Mouse (Mus musculus): ENCODE measurements around the gene Asb2.
A peak's percentile ranks its signal among the peaks of the same experiment; 100 is the strongest.

The Asb2 gene

DNA sequence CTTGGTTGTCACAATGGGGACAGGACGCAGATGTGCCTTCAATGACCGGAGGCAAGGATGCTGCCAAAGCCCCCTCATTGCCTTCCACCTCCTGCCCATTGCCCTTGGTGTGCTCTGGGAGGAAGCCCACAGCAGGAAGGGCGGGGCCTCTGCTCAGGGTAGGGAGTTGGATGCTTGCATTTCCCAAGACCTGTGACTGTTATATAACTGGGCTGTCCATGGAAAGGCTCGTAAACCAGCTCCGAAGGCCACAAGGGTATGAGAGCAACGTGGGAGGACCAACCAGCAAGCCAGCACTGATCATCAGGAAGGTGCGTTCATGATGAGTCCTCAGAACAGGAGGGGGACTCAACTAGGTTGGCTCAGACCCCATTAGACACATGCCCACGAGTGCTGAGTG is 5.0 kb upstream of the Asb2 start:
- DNase-seq: no peak

DNA sequence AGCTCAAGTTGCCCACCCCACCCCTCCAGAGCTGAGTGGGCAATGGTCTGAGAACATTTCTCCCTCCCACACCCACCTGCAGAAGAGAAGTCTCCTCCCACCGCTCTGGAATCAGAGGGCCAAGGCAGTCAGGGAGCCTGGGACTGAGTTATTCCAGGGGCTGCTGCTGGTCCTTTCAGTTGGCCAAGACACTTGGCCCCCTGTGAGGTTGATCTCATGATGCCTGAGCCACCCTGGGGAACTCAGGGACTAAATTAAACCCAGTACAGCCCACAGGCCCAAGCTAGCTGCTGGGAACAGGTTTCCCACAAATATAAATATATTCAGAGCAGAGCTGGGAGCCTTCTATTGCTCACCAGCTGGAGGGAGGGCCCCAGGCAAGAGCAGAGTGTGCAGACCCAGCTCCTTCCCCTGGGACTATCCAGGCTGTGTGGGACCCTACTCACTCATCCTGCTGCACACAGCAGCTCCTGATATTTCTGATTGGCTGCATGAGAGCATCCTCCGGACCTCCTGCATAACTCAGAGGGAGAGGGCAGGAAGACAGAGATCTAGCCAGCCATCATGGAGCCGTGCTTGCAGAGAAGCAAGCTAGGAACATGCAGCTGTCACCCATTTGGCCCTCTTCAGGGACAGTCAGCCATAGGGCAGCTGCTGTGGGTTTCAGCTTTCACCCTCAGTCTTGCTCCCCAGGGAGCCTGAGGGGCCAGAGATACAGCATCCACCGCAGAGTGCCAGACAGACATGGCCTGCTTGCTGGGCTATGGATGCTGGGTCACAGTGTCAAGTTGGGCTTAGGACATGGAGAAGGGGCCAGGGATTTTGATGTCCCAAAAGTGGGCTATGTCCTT is 3.4 kb upstream of the Asb2 start:
- DNase-seq: no peak

DNA sequence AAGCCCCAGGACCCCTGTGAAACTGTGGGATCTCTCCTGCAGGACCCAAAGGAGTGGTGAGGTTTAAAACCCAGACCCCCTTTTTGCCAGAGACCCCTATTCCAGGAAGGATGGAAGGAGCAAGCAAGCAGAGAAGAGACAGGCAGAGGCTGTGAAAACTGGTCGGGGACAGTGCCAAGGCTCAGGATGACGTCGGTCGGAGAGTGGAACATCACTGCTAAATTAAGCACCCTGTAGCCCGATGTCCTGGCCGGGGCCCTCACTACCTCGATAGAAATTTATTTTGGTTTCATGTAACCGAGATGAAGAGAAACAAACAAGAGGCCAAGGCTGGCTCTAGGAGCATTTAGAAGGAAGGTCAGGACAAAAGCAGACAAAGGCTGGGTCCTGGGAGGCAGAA is 2.4 kb upstream of the Asb2 start:
- DNase-seq: no peak

DNA sequence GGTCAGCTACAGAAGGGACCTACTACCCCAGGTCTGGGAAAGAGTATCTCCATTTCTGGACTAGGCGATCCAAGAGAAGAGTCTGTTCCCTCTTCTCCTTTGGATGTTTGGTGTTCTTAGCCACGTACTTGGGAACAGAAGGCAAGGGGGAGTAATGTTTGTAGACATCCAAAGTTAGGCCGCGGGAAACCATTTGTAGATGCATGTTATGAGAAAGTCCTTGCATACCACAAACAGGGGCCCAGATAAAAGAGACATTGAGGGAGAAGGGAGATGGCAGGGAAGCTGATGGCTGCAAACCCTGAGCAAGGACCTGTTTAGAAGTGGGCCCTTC is 581 bp upstream of the Asb2 start:
- no peak for DNase-seq

DNA sequence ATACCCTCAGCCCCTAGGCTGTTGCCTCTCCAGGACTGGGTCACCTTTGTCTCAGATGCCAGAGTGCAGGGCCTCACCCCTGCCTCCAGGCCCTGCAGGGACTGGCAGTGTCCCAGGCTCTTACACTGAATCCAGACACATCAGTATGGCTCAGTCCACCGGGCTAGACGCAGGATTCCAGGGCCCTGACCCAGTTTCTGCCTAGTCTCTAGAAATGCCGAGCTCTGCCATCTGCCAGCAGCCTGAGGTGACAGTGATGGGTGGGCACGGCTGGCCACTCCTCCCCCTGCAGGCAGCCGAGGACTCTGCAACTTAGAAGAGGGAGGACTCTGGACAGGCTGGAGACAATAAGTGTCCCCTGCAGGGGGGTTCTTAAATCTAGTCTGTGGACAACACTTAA is 2.3 kb downstream of the Asb2 start:
- DNase-seq: peak; percentile 54

DNA sequence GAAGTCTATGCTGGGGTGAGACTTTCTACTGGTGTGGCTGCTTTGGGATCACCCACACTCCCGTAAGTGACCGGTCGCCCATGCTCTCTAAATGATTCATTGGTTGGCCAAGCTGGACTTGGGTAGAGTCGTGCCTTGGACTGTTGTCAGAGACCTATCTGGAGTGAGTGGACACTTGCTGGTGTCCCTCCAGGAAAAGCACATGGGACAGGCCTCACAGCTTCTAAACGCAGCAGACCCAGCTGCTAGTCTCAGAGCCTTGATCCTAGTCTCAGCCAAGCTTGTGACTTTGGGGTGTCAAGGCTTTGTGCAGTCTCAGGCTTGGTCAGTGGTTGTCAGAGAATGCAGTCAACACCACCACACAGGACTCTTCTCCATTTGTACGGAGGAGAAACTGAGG is 3.1 kb downstream of the Asb2 start:
- no peak for DNase-seq

DNA sequence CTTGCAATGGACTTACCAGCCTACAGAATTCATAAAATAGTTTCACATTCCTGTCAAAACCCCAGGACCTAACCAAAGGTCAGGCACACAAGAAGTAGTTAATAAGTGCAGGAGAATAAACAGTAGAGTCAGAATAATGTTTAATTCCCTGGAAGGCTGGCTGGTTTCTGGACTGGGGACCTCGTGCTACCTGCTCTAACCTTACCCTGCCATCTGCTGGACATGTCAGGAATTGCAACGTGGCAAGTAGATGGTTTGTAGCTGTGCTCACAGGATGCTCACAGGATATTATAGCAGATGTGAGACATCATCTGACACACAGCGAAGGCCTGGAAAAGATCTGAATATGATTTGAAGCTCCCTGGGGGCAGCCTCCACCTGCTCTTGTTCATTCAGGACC is 7.3 kb downstream of the Asb2 start:
- peak; percentile 63 for DNase-seq

DNA sequence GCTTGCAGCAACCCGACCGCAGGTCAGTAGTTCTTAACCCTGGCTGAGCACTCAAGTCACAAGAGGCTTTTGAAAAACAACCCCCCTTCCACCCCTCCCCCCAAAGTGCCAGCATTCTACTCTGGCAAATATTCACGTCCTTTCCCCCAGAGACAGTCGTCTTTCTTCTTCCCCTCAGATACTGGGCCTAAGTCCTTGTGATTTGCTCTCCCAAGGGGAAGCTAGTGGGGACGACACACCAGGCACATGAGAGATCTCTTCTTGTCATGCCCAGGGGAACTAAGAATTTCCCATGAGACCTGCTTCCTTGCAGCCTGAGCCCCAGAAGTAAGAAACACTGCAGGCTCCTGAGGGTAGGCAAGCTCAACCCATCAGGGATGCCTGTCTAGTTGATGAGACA is 8.4 kb downstream of the Asb2 start:
- no peak for DNase-seq

DNA sequence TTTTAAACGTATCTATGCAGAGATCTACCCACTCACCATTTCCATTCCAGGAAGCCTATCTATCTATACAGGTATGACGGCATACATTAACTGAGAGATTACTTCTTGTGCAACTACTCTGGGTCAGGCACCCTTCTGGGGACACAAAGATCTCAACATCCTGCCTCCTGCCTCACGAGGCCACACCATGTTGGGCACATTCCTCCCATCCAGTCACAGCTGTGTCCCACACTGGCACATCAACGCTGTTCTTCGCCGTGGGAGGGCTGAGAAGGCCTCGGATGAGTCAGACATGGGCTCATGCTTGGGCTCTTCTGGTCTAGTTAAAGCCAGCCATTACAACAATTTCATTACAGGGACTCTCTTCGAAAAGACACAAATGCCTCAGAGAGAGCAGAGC is 8.9 kb downstream of the Asb2 start:
- no peak for DNase-seq

DNA sequence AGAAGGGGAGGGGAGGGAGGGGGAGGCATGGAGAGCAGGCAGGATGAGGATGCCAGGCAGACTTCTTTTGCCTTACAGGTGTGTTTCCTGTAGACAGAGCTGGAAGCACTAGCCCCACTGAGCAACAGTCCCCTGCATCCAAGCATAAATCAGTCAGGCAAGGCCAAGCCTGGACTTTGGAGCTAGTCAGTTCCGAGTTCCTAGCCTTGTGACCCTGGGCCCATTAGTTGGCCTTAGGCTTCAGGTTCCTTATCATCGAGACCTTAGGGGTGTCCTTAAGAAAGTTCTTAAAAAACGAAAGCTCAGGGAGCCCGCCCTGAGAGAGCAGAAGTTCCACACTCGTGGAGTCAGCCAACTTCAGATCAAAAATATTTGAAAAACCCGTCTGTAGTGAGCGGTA is 10.9 kb downstream of the Asb2 start:
- DNase-seq: no peak

DNA sequence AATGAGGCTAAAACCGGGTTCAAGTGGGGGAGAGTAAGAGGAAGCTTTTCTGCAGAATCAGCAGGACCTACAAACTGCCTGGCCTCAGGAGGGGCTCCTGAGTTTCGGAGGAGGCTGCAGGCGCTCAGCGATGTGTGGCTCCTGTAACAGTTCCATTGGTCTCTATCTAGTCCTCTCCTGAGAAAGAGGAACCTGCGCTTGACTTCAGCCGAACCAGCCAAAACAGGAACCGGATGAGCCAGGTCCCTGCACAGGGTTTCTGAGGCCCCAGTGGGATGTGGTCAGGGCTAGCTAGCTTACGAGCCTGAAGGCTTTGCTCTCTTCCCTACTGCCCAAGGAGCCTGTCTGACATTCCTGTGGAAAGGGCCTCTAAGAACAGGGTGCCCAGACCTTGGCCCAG is 12.3 kb downstream of the Asb2 start:
- no peak for DNase-seq

DNA sequence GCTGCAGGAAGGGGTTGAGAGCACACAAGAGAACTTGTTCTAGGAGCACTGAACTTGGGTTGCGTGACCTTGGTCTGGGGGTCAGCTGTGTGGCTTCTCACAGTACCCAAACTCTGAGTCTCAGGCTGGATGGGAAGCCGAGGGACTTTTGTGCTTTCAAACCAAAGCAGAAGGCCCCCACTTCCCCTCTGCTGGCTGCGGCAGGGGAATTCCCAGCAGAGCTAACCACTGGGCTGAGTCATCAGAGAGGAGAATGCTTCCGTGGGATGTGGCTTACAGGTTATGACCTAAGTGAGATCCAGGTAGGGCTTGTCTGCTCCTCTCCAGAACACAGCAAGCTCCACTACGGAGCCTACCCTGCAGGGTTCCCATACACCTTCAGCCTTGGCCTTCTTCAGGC is 14.6 kb downstream of the Asb2 start:
- no peak for DNase-seq

DNA sequence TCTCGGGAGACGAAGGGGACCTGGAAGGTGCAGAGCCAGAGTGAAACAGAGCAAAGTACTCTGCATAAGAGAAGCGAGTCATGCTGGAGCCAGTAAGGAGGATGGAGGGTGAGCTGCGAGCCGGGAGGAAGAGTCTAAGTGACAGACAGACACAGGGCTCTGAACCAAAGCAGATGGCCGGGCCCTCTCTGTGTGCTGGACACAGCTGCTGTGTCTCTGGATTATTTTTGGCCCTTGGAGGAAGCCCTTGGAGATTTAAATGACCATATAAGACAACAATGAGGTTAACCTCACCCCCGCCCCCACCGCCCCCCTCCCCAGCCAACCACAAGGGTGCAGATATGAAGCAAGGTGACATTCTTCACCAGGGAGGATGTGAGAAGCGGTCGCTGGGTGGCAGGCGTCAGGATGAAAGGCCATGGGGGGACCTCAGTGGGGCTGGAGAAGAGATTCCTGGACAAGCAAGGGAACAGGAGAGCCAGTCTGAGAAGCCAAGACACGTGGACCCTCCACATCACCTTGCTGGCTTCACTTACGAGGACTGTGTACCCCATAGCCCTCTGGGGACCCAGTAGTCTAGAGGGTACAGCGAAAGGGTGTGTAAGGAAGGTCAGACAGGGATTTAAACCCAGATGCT is 17.5 kb downstream of the Asb2 start:
- no peak for DNase-seq

DNA sequence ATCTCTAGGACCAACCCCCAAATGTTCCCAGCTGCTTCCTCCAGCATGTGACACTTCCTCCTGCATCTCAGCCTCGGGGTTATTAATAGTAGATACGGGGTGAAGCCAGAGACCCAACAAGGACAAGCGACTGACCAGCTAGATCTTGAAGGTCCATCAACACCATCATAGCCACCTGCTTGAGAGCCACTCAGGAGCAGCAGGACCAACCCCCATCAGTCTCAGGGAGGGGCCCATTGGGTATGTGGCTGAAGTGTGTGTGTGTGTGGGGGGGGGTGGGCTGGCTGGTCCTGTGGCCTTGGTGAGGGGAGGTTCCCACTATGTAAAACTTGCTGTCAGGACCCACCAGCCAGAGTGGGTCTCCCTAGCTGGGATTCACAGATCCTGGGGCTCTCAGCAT is 19.0 kb downstream of the Asb2 start:
- no peak for DNase-seq

DNA sequence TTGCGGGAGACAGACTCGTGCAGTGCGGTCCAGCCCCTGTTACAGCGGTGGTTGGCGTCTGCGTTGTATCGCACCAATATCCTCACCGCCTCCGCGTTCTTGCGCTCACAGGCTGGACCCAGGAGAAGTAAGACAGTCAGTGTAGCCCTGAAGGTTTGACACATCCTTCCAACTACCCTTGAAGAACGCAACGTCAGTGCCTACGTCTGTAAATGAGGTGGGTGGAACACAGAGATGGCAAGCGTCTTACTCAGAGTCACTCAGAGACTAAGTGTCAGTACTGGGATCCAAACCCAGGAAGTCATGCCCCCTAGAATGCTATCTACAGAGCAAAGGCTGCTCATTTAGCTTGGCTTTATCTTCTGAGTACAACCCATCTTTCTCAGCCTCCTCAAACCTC is 22.4 kb downstream of the Asb2 start:
- no peak for DNase-seq

DNA sequence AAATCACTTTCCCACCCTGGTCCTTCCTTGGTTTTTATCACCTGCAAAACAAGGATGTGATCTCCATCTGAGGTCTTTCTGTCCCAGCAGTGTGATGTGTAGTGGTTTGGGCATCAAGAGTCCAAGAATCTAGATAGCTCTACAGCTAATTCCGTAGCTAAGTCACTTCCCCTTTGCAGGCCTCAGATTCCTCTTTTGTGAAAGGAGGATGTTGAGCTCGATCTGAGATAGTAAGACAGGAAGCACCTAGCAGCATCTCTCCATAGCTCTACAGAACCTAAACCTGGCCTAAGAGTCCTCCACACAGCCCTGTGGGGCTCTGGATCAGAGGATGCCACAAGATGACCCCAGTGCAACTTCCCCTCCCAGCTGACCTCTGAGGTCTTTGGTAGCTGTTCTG is 22.9 kb downstream of the Asb2 start:
- DNase-seq: no peak

DNA sequence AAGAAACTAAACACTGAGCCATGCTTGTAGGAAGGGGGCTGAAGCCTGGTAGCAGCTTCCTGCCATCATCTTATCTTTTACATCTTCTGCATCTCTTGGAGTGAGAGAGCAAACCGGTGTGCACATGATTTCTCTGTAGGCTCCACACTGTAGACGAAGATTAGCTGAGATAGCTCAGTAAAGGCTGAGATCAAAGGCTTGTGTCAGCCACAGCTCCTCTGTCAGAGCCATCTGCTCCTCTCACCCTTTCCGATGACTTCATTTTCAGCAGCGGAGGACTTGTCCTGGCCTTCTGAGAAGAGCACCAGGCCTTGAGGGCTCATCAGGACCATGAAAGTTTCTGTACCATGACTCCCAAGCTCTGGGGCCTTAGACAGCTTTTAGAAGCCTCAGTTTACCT is 24.3 kb downstream of the Asb2 start:
- DNase-seq: no peak

DNA sequence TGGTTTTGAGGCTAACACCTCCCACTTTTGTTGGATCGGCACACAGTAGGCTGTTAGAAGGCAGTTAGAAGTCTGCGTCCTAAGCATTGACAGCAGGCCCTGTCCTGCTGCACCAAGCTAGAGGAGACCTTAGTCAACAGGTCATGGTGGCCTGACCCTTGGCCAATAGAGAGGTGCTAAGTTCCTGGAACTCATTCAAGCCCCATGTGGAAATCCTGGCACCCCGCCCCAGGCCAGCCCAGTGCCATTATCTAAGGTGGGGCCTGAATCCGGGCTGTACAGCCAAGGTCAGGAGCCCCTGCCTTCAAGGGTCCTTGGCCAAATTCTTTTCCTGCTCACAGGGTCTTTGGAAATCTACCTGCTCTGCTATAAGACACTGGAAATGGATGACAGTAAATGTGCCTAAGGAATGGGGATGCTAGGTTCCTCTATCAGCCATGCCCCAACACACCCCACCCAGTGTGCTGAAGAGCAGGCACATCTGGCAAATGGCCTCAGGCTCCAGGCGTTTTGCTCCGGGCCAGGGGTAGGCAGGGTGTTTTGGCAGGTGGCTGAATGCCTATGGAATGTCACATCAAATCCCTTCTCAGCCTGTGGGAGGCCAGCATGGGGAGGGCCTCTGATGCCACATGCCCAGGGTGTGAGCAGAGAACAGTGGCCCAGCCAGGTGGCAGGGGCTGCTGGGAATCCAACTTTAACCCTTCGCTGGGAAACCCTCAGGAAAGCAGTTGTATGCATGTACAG is 27.2 kb downstream of the Asb2 start:
- no peak for DNase-seq

DNA sequence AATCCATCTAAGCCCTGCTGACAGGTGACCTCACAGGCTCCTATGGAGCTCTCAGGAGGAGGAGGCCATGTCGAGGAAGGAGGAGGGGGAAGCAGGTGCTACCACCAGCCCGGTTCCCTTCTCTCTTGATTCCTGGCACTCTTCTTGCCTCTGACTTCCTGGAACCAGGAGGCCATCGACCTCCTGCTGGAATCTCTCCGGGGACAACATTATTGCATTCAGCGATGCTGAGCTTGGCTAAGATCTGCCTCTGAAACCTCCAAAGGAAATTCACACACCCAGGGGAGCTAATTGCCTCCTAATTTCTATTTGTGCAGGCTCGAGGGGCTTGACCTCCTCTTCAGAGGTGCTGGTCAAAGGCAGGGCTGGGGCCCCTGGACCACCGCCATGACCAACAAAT is 28.7 kb downstream of the Asb2 start:
- DNase-seq: no peak

DNA sequence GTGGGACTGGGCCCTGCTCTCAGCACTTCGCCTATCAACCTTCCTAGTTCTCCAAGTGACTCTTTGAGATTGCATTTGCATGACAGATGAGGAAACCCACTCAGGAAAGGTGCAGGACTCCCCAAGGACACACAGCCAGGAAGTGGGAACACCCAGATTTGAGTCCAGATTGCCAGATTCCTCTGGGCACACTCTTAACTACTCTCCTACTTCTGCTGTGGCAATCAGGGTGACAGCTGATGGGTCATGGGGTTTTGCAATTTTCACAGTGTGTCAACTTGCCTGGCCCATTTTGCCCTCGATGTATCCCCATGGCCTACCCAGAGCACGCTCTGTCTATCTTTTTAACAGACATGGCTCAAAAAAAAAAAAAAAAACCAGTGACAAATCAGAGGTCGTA is 29.2 kb downstream of the Asb2 start:
- DNase-seq: no peak

DNA sequence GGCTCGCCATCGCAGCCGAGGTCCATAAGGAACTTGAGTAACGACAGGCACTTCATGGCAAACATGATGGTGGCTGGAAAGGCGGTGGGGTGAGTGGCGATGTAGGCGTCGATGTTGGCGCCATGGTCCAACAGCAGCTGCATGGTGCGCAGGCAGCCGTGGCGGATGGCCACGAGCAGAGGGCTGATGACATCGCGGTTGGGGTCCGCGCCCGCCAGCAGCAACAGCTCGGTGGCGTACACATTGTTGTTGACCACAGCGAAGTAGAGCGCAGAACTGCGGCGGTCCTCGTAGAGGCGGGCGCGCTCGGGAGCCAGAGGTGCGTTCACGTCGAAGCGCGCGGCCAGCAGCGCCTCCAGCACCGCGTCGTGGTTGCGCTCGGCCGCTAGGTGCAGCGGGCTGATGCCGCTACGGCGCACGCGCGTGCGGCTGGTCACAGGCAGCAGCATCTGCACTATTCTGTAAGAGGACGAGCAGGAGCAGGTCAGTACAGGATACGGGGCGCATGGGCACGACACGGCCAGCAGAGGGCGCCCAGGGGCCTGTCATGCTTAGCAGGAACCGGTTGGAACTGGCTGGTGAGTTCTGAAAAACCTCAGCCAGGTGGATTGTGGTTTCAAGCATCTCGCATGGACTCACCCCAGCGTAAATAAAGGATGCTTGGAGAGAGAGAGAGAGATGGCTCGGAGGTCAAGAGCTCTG is 30.5 kb downstream of the Asb2 start:
- peak; percentile 70 for DNase-seq

DNA sequence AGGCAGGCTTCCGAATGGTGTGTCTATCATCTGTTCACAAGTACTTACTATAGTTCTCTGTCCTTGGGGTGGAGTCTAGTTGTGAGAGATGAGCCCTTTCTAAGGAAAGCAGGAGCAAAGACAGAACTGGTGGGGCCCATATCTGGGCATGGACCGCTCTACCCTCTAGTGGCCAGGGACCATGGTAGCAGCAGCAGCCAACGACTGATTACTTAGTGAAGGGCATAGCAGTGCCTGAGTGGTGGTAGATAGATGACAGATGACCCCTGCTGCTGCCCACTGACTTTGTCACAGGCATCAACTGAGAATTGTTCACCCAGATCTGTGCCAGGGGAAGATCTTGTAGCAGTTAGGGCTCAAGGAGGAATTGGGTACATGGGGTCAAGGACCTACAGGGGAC is 33.0 kb downstream of the Asb2 start:
- no peak for DNase-seq

DNA sequence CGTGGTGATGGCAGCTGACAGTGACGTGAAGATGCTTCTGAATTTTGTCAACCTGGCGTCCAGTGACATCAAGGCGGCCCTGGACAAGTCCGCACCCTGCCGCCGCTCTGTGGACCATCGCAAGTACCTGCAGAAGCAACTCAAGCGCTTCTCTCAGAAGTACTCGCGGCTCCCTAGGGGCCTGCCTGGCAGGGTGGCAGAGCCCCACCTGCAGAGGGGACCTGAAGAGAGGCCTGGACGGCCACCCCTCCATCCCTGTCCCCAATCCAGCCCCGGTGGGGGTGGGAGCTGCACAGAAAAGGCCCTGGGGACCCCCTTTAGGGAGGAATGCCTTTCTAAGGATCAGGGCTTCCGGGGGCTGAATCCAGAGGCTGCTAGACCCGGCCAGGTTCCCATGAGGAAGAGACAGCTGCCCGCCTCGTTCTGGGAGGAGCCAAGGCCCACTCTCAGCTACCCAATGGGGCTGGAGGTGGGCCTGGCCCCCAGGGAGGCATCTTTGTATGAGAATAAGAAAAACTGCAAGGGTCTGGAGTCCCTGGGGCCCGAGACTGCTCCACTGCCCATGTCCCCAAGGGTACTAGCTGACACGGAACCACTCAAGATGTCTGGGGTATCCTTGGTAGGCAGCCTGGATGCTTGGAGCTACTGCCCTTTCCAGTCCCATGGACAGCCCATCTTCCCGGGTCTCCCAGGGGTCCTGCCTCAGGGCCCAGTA is 39.8 kb downstream of the Asb2 start:
- DNase-seq: no peak
